Mouse (Mus musculus) inflammation-experienced regulatory T-cells, adult 6 months (primary cell): ENCODE results near the gene Vmn1r220. TPM values are rescaled to one million over a fixed set of nuclear protein-coding genes. Genes with fewer than 3 reads are reported as not detected.
"Not testable (repeated sequence)": the region's sequence is repeated elsewhere in the genome, so short reads cannot be mapped to it uniquely, and the experiment has no call there.

Source experiments
- ATAC-seq: one replicate; pipeline ENCODE4 v1.8.0; 2017
- polyA plus RNA-seq, 3 experiments: library from polyadenylated mRNA; unstranded; fragments of 100-300 nt; shearing (Covaris generic); gene quantifications; one replicate each; pipeline ENCODE4 v1.2.1; 2017

Gene Vmn1r220
- polyA plus RNA-seq: not detected

GRCm38 (mm10) chr13:23187875-23188274 lies at the start of gene Vmn1r220:
Gene Vmn1r220, minus strand, starts transcription at chr13:23187975.
- no peak for ATAC-seq

GRCm38 (mm10) chr13:23235847-23236246 lies 48.1 kb upstream of the Vmn1r220 start, which contains the start of gene Vmn1r222:
Gene Vmn1r222, minus strand, starts transcription at chr13:23235947.
- ATAC-seq: not testable (repeated sequence)

GRCm38 (mm10) chr13:23213827-23214226 lies 26.1 kb upstream of the Vmn1r220 start, which contains the start of gene Vmn1r221:
Gene Vmn1r221, plus strand, starts transcription at chr13:23214127.
- ATAC-seq: not testable (repeated sequence)

GRCm38 (mm10) chr13:23203885-23204284 lies 16.1 kb upstream of the Vmn1r220 start:
- not testable (repeated sequence) for ATAC-seq

- not testable (repeated sequence) for ATAC-seq
Observed at GRCm38 (mm10) chr13:23166471-23166870, 21.3 kb downstream of the Vmn1r220 start.

- no peak for ATAC-seq
Observed at GRCm38 (mm10) chr13:23159012-23159411, 28.8 kb downstream of the Vmn1r220 start, which contains the start of gene Vmn1r219. Gene Vmn1r219, plus strand, starts transcription at chr13:23159312.

GRCm38 (mm10) chr13:23157848-23158247 lies 29.9 kb downstream of the Vmn1r220 start:
- ATAC-seq: no peak

GRCm38 (mm10) chr13:23138880-23139279 lies 48.9 kb downstream of the Vmn1r220 start:
- ATAC-seq: no peak

- ATAC-seq: no peak
Observed at GRCm38 (mm10) chr13:23133501-23133900, 54.3 kb downstream of the Vmn1r220 start.

GRCm38 (mm10) chr13:23133099-23133498 lies 54.7 kb downstream of the Vmn1r220 start, which contains the start of gene Vmn1r218:
Gene Vmn1r218, plus strand, starts transcription at chr13:23133155.
- ATAC-seq: no peak

Other genes starting within 250 kb of the Vmn1r220 start
- gene Vmn1r213, start 180.3 kb downstream of the Vmn1r220 start, polyA plus RNA-seq: not detected
- under 1 TPM in 1 of 3 experiments, not detected in 2; 0.52 TPM for gene Vmn1r214, start 157.6 kb downstream of the Vmn1r220 start, polyA plus RNA-seq
- not detected for gene Vmn1r215, start 120.0 kb downstream of the Vmn1r220 start, polyA plus RNA-seq
- not detected for gene Vmn1r217, start 69.7 kb downstream of the Vmn1r220 start, polyA plus RNA-seq
- under 1 TPM in 2 of 3 experiments, not detected in 1; 0.04 to 0.05 TPM for gene Vmn1r218, start 54.8 kb downstream of the Vmn1r220 start, polyA plus RNA-seq
- gene Vmn1r219, start 28.7 kb downstream of the Vmn1r220 start, polyA plus RNA-seq: not detected
- gene Vmn1r221, start 26.2 kb upstream of the Vmn1r220 start, polyA plus RNA-seq: not detected
- not detected for gene Vmn1r222, start 48.0 kb upstream of the Vmn1r220 start, polyA plus RNA-seq
- gene Vmn1r223, start 59.2 kb upstream of the Vmn1r220 start, polyA plus RNA-seq: not detected
- gene Zfp322a, start 181.2 kb upstream of the Vmn1r220 start, polyA plus RNA-seq: 10 to 100 TPM; 28.6 to 33.1 (median 30.2) TPM
- gene Abt1, start 235.9 kb upstream of the Vmn1r220 start, polyA plus RNA-seq: 10 to 100 TPM; 11.3 to 13.4 (median 12.2) TPM